Mouse (Mus musculus) forebrain, embryonic 13.5 days (tissue): ENCODE results near the gene Pak6. TPM values are rescaled to one million over a fixed set of nuclear protein-coding genes. Genes with fewer than 3 reads are reported as not detected.

Experiments
- ATAC-seq: fragments of 200-750 bp; cut with Nextera tagmentation; 2 replicates; pipeline ENCODE4 v1.8.0; 2017
- H3K27ac ChIP-seq: fragments of 300-500 bp; sonication (generic); 2 replicates; pipeline ENCODE4 v1.5.1; 2015; ENCODE audit warnings: inconsistent platforms, mild to moderate bottlenecking, moderate library complexity
- H3K27me3 ChIP-seq: fragments of 300-500 bp; sonication (generic); 2 replicates; pipeline ENCODE4 v1.6.1; 2015; ENCODE audit warnings: mild to moderate bottlenecking, inconsistent platforms
- H3K36me3 ChIP-seq: fragments of 300-500 bp; sonication (generic); 2 replicates; pipeline ENCODE4 v1.6.1; 2015; ENCODE audit warnings: mild to moderate bottlenecking, inconsistent platforms; ENCODE audit not compliant: poor library complexity, severe bottlenecking
- H3K4me1 ChIP-seq: fragments of 300-500 bp; sonication (generic); 2 replicates; pipeline ENCODE4 v1.6.1; 2015; ENCODE audit warnings: inconsistent platforms
- H3K4me2 ChIP-seq: fragments of 300-500 bp; sonication (generic); 2 replicates; pipeline ENCODE4 v1.6.1; 2015; ENCODE audit warnings: inconsistent platforms, mild to moderate bottlenecking, moderate library complexity
- H3K4me3 ChIP-seq: fragments of 300-500 bp; sonication (generic); 2 replicates; pipeline ENCODE4 v1.5.1; 2015; ENCODE audit warnings: mild to moderate bottlenecking, inconsistent platforms
- H3K9ac ChIP-seq: fragments of 300-500 bp; sonication (generic); 2 replicates; pipeline ENCODE4 v1.6.1; 2015; ENCODE audit warnings: mild to moderate bottlenecking, inconsistent platforms
- H3K9me3 ChIP-seq: fragments of 300-500 bp; sonication (generic); replicated peaks from 2 replicates; pipeline ENCODE4 v1.6.1; 2016; ENCODE audit warnings: inconsistent platforms
- WGBS: fragments of 180-500 bp; shearing (Covaris S2); methylation state at CpG from one replicate; pipeline ENCODE4 v1.1.7; 2015; 5-methylcytosine and 5-hydroxymethylcytosine counted together
- polyA plus RNA-seq: library from polyadenylated mRNA; unstranded; fragments of >200 nt; fragmentation: Nextera tagmentation; extraction: Ambion mirVana; gene quantifications from 2 replicates; pipeline ENCODE4 v1.2.1, GENCODE M21; 2015

The Pak6 gene
- 9.0 and 12.6 TPM in 2 replicates for polyA plus RNA-seq

- H3K36me3 ChIP-seq: no peaks in the 10 kb centered on the region
- no peaks in the 10 kb centered on the region for H3K9me3 ChIP-seq
- H3K4me1 ChIP-seq: peaks cover 38% of the 10 kb centered on the region
- H3K27me3 ChIP-seq: peaks cover 15% of the 10 kb centered on the region
- peak within 1 kb of the TSS; percentile 85 for H3K4me2 ChIP-seq
- peak within 1 kb of the TSS; percentile 50 for H3K4me3 ChIP-seq
- ATAC-seq: peak; percentile 78
- under 1% methylated on average over 36 of the region's 37 CpGs for WGBS
- peak within 1 kb of the TSS; percentile 71 for H3K9ac ChIP-seq
- peak within 1 kb of the TSS; percentile 17; the same call in 1 of the 2 replicates for H3K27ac ChIP-seq
Measured at GRCm38 (mm10) chr2:118662902-118663803, at the start of gene Pak6. Pak6 (plus strand) TSS chr2:118663303.

GRCm38 (mm10) chr2:118618013-118618412 lies 45.1 kb upstream of the Pak6 start:
- Histone ChIP-seq H3K4me3 (no peak overlapping the region), H3K4me2 (no peak overlapping the region), H3K9me3 (no peaks in the 10 kb centered on the region), H3K36me3 (peaks cover 90% of the 10 kb centered on the region), H3K27me3 (no peaks in the 10 kb centered on the region), H3K27ac (no peak overlapping the region), H3K4me1 (no peaks in the 10 kb centered on the region), H3K9ac (no peak overlapping the region)
- WGBS: 92% methylated on average over 5 of the region's 5 CpGs
- ATAC-seq: no peak

GRCm38 (mm10) chr2:118620101-118620500 lies 43.0 kb upstream of the Pak6 start:
- WGBS: 75% methylated on average over 2 of the region's 2 CpGs
- H3K4me3 ChIP-seq: no peak overlapping the region
- no peak overlapping the region for H3K27ac ChIP-seq
- ATAC-seq: no peak
- no peak overlapping the region for H3K9ac ChIP-seq
- H3K27me3 ChIP-seq: no peaks in the 10 kb centered on the region
- no peak overlapping the region for H3K4me2 ChIP-seq
- peaks cover 83% of the 10 kb centered on the region for H3K36me3 ChIP-seq
- no peaks in the 10 kb centered on the region for H3K9me3 ChIP-seq
- no peaks in the 10 kb centered on the region for H3K4me1 ChIP-seq

GRCm38 (mm10) chr2:118620608-118621007 lies 42.5 kb upstream of the Pak6 start:
- no peak for ATAC-seq
- peaks cover 78% of the 10 kb centered on the region for H3K36me3 ChIP-seq
- H3K9me3 ChIP-seq: no peaks in the 10 kb centered on the region
- H3K4me1 ChIP-seq: no peaks in the 10 kb centered on the region
- no peak overlapping the region for H3K9ac ChIP-seq
- no peak overlapping the region for H3K27ac ChIP-seq
- no peak overlapping the region for H3K4me3 ChIP-seq
- no peak overlapping the region for H3K4me2 ChIP-seq
- no peaks in the 10 kb centered on the region for H3K27me3 ChIP-seq
- WGBS: 86% methylated on average over 8 of the region's 8 CpGs

- Histone ChIP-seq H3K27ac (no peak overlapping the region), H3K4me1 (no peaks in the 10 kb centered on the region), H3K9me3 (no peaks in the 10 kb centered on the region), H3K4me2 (no peak overlapping the region), H3K27me3 (no peaks in the 10 kb centered on the region), H3K4me3 (no peak overlapping the region), H3K36me3 (peaks cover 81% of the 10 kb centered on the region), H3K9ac (no peak overlapping the region)
- no peak for ATAC-seq
- 97% methylated on average over 6 of the region's 6 CpGs for WGBS
Measured at GRCm38 (mm10) chr2:118629276-118629675, 33.8 kb upstream of the Pak6 start.

GRCm38 (mm10) chr2:118633441-118633840 lies 29.7 kb upstream of the Pak6 start:
- no peaks in the 10 kb centered on the region for H3K9me3 ChIP-seq
- ATAC-seq: no peak
- H3K9ac ChIP-seq: 0 out of 2 replicates have a peak overlapping the region, but pooled peaks have one; percentile 34
- H3K4me1 ChIP-seq: no peaks in the 10 kb centered on the region
- H3K4me2 ChIP-seq: no peak overlapping the region
- peaks cover 85% of the 10 kb centered on the region for H3K36me3 ChIP-seq
- 46% methylated on average over 5 of the region's 5 CpGs for WGBS
- no peak overlapping the region for H3K4me3 ChIP-seq
- no peaks in the 10 kb centered on the region for H3K27me3 ChIP-seq
- no peak overlapping the region for H3K27ac ChIP-seq

- H3K27ac ChIP-seq: no peak overlapping the region
- H3K9me3 ChIP-seq: no peaks in the 10 kb centered on the region
- H3K9ac ChIP-seq: no peak overlapping the region
- no peaks in the 10 kb centered on the region for H3K4me1 ChIP-seq
- WGBS: 78% methylated on average over 5 of the region's 5 CpGs
- H3K36me3 ChIP-seq: peaks cover 84% of the 10 kb centered on the region
- H3K4me3 ChIP-seq: no peak overlapping the region
- H3K4me2 ChIP-seq: no peak overlapping the region
- no peak for ATAC-seq
- no peaks in the 10 kb centered on the region for H3K27me3 ChIP-seq
Measured at GRCm38 (mm10) chr2:118637258-118637657, 25.8 kb upstream of the Pak6 start.

GRCm38 (mm10) chr2:118637888-118638526 lies 25.1 kb upstream of the Pak6 start:
- WGBS: 44% methylated on average over 8 of the region's 8 CpGs
- no peak overlapping the region for H3K4me3 ChIP-seq
- H3K4me1 ChIP-seq: no peaks in the 10 kb centered on the region
- H3K4me2 ChIP-seq: no peak overlapping the region
- no peak overlapping the region for H3K27ac ChIP-seq
- no peak overlapping the region for H3K9ac ChIP-seq
- ATAC-seq: peak; percentile 74
- no peaks in the 10 kb centered on the region for H3K9me3 ChIP-seq
- H3K27me3 ChIP-seq: no peaks in the 10 kb centered on the region
- peaks cover 84% of the 10 kb centered on the region for H3K36me3 ChIP-seq

GRCm38 (mm10) chr2:118638686-118639085 lies 24.4 kb upstream of the Pak6 start:
- 93% methylated on average over 8 of the region's 8 CpGs for WGBS
- Histone ChIP-seq H3K9ac (no peak overlapping the region), H3K9me3 (no peaks in the 10 kb centered on the region), H3K4me2 (no peak overlapping the region), H3K27me3 (no peaks in the 10 kb centered on the region), H3K27ac (no peak overlapping the region), H3K4me3 (no peak overlapping the region), H3K36me3 (peaks cover 84% of the 10 kb centered on the region), H3K4me1 (no peaks in the 10 kb centered on the region)
- ATAC-seq: no peak

GRCm38 (mm10) chr2:118641147-118641546 lies 22.0 kb upstream of the Pak6 start:
- H3K9ac ChIP-seq: no peak overlapping the region
- no peaks in the 10 kb centered on the region for H3K4me1 ChIP-seq
- peaks cover 78% of the 10 kb centered on the region for H3K36me3 ChIP-seq
- no peaks in the 10 kb centered on the region for H3K27me3 ChIP-seq
- no peak overlapping the region for H3K27ac ChIP-seq
- no peaks in the 10 kb centered on the region for H3K9me3 ChIP-seq
- ATAC-seq: no peak
- H3K4me2 ChIP-seq: no peak overlapping the region
- 64% methylated on average over 2 of the region's 2 CpGs for WGBS
- H3K4me3 ChIP-seq: no peak overlapping the region

GRCm38 (mm10) chr2:118642431-118642830 lies 20.7 kb upstream of the Pak6 start:
- Histone ChIP-seq H3K4me2 (no peak overlapping the region), H3K27me3 (no peaks in the 10 kb centered on the region), H3K36me3 (peaks cover 69% of the 10 kb centered on the region), H3K9ac (no peak overlapping the region), H3K9me3 (no peaks in the 10 kb centered on the region), H3K27ac (no peak overlapping the region), H3K4me3 (no peak overlapping the region), H3K4me1 (no peaks in the 10 kb centered on the region)
- WGBS: 88% methylated on average over 3 of the region's 3 CpGs
- ATAC-seq: no peak

GRCm38 (mm10) chr2:118642942-118643341 lies 20.2 kb upstream of the Pak6 start:
- Histone ChIP-seq H3K27me3 (no peaks in the 10 kb centered on the region), H3K9me3 (no peaks in the 10 kb centered on the region), H3K4me3 (no peak overlapping the region), H3K36me3 (peaks cover 69% of the 10 kb centered on the region), H3K4me1 (no peaks in the 10 kb centered on the region), H3K4me2 (no peak overlapping the region), H3K27ac (no peak overlapping the region), H3K9ac (no peak overlapping the region)
- 72% methylated on average over 3 of the region's 3 CpGs for WGBS
- ATAC-seq: no peak
